Mouse (Mus musculus) sigmoid colon, adult 10 weeks (tissue): ENCODE results near the gene Olfr975. TPM values are rescaled to one million over a fixed set of nuclear protein-coding genes. Genes with fewer than 3 reads are reported as not detected.

ENCODE experiments used
- polyA plus RNA-seq: library from polyadenylated mRNA; stranded (reverse); fragments of 350-450 nt; fragmentation: Illumina TruSeq; extraction: RNeasy Lipid Tissue Mini Kit (QIAGEN cat#74804); gene quantifications from one replicate; pipeline ENCODE4 v1.2.3, GENCODE M21; 2014; ENCODE audit warnings: low read depth, low replicate concordance

Olfr975 gene
- polyA plus RNA-seq = not detected

GRCm38 (mm10) chr9:39951946-39952345 is at the start of gene Olfr975:
Olfr975 (minus strand) TSS chr9:39952046.

DNA sequence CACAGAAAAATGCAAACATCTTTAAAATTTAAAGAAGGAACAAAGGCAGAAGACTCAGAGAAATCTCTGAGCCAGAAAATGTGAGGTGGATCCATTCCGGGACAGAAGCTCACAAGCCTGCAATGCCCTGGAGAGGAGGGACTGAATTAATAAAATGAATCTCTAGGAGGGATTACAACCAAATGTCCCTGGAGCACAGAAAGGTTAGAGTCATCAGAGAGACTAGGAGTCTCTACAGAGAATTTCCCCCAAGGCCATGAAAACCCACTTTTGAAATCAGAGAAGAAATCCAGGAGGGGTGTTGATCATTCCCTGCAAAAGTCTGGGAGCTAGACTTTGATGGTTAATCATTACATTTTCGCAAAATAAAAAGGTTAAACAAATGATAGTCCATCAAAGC is 40.0 kb upstream of the Olfr975 start, which contains the start of gene Olfr978:
TSS of gene Olfr978 (plus strand) at position 301 of the 400 bp plus-strand sequence.

DNA sequence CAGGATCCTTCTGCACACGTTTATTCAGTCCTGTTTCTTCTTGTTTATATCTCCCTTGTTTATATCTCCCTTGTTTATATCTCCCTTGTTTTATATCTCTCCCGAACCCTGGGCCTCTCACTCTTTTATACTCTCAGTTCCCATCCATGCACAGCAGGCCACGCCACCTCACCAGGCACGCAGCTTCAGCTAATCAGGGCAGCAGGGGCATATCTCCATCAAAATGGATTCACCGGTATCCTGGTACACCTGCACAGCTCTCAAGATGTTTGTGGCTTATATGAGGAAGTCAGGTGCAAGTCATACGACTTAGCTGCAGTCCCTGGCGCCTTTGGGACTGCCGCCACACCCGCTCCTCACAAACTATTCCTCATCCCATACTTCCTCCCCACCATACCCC is 9.2 kb upstream of the Olfr975 start, which contains the start of gene Olfr976:
TSS of gene Olfr976 (minus strand) at position 101 of the 400 bp plus-strand sequence.

GRCm38 (mm10) chr9:39937201-39937600 is 14.6 kb downstream of the Olfr975 start, which contains the start of gene Olfr974:
Olfr974 (plus strand) TSS chr9:39937501.

GRCm38 (mm10) chr9:39907036-39907435 is 44.8 kb downstream of the Olfr975 start, which contains the start of gene Olfr229:
Olfr229 (plus strand) TSS chr9:39907336.

Other genes with a start within 250 kb of the Olfr975 start
- gene Olfr149, start 244.9 kb downstream of the Olfr975 start, polyA plus RNA-seq = not detected
- gene Olfr965, start 240.7 kb downstream of the Olfr975 start, polyA plus RNA-seq = not detected
- not detected for gene Olfr150, start 221.1 kb downstream of the Olfr975 start, polyA plus RNA-seq
- not detected for gene Olfr967, start 205.8 kb downstream of the Olfr975 start, polyA plus RNA-seq
- not detected for gene Olfr968, start 168.8 kb downstream of the Olfr975 start, polyA plus RNA-seq
- not detected for gene Olfr969, start 161.1 kb downstream of the Olfr975 start, polyA plus RNA-seq
- not detected for gene Olfr970, start 143.2 kb downstream of the Olfr975 start, polyA plus RNA-seq
- gene Olfr971, start 115.2 kb downstream of the Olfr975 start, polyA plus RNA-seq = not detected
- gene Olfr972, start 85.6 kb downstream of the Olfr975 start, polyA plus RNA-seq = not detected
- gene Olfr229, start 44.7 kb downstream of the Olfr975 start, polyA plus RNA-seq = not detected
- not detected for gene Olfr974, start 14.5 kb downstream of the Olfr975 start, polyA plus RNA-seq
- gene Olfr976, start 9.1 kb upstream of the Olfr975 start, polyA plus RNA-seq = not detected
- gene Olfr978, start 40.1 kb upstream of the Olfr975 start, polyA plus RNA-seq = not detected
- gene Olfr979, start 51.4 kb upstream of the Olfr975 start, polyA plus RNA-seq = not detected
- gene Olfr980, start 57.5 kb upstream of the Olfr975 start, polyA plus RNA-seq = not detected
- gene Olfr981, start 69.4 kb upstream of the Olfr975 start, polyA plus RNA-seq = not detected
- not detected for gene Olfr982, start 121.8 kb upstream of the Olfr975 start, polyA plus RNA-seq
- gene Olfr983, start 141.5 kb upstream of the Olfr975 start, polyA plus RNA-seq = not detected
- not detected for gene Olfr984, start 162.2 kb upstream of the Olfr975 start, polyA plus RNA-seq
- not detected for gene Olfr985, start 178.1 kb upstream of the Olfr975 start, polyA plus RNA-seq
- gene Tmem225, start 196.1 kb upstream of the Olfr975 start, polyA plus RNA-seq = not detected
- not detected for gene Olfr986, start 228.9 kb upstream of the Olfr975 start, polyA plus RNA-seq
- gene Zfp202, start 240.3 kb upstream of the Olfr975 start, polyA plus RNA-seq = 3.5 TPM